Mouse (Mus musculus): ENCODE data around the gene Csf3. TPM values are rescaled to one million over a fixed set of nuclear protein-coding genes. Genes with fewer than 3 reads are reported as not detected.

Csf3 gene
- polyA plus RNA-seq, 1 experiment from 2014 or later: not detected

GRCm38 (mm10) chr11:98723098-98723497, 22.0 kb downstream of the Csf3 start:
- no peaks in the 10 kb centered on the region; the same call in 1 of the 2 replicates for H3K36me3 ChIP-seq (replicated peaks; ENCODE audit: control insufficient read depth, insufficient read depth, low read depth, low read length)

DNA sequence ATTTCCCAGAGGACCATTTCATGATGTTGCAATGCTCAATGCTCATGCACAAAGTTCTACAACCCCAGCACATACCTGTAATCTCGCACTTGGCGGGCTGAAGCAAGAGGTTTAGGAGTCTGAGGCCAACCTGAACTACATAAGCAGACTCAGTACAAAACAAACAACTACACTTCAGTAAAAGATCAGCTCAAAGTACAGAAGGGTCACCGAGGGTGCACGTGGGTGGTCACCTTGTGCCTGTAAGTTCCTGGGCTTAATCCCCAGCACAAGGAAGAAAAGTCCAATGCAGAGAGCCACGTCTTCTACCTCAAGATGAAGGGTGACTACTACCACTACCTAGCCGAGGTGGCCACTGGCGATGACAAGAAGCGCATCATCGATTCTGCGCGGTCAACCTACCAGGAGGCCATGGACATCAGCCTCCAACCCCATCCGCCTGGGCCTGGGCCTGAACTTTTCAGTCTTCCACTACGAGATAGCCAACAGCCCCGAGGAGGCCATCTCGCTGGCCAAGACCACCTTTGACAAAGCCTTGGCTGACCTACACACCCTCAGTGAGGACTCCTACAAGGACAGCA, 25.0 kb downstream of the Csf3 start:
- Histone ChIP-seq H3K36me3 (replicated peaks; ENCODE audit: control insufficient read depth, insufficient read depth, low read depth, low read length) (no peaks in the 10 kb centered on the region; the same call in 1 of the 2 replicates), H3K27me3 (ENCODE audit: control insufficient read depth, insufficient read depth, low read length) (no peaks in the 10 kb centered on the region), H3K4me2 (ENCODE audit: low read depth, low read length) (no peak overlapping the region), H3K9ac (replicated peaks; ENCODE audit: low read length) (no peak overlapping the region), H3K9me3 (replicated peaks; ENCODE audit: control insufficient read depth, low read length) (no peaks in the 10 kb centered on the region), H3K4me1 (ENCODE audit: control insufficient read depth, insufficient read depth, low read length) (peaks cover 2% of the 10 kb centered on the region; the same call in 1 of the 2 replicates), H3K4me3 (ENCODE audit: low read depth, low read length) (no peak overlapping the region), H3K27ac (replicated peaks; ENCODE audit: low read depth, low read length) (no peak overlapping the region)
- no peak for ATAC-seq (replicated peaks; ENCODE audit: insufficient number of reproducible peaks, low FRiP score, low TSS enrichment, low read depth)
- no peak for DNase-seq (ENCODE audit: low spot score)
- 95% methylated on average over 15 of the region's 15 CpGs for WGBS

More at GRCm38 (mm10) chr11:98723098-98723497, 22.0 kb downstream of the Csf3 start:
- 84% methylated on average over 7 of the region's 7 CpGs for WGBS
- no peak for DNase-seq (ENCODE audit: low spot score)
- Histone ChIP-seq H3K9me3 (replicated peaks; ENCODE audit: control insufficient read depth, low read length) (no peaks in the 10 kb centered on the region), H3K27ac (replicated peaks; ENCODE audit: low read depth, low read length) (no peak overlapping the region), H3K4me3 (ENCODE audit: low read depth, low read length) (no peak overlapping the region), H3K4me2 (ENCODE audit: low read depth, low read length) (no peak overlapping the region), H3K27me3 (ENCODE audit: control insufficient read depth, insufficient read depth, low read length) (no peaks in the 10 kb centered on the region), H3K9ac (replicated peaks; ENCODE audit: low read length) (no peak overlapping the region), H3K4me1 (ENCODE audit: control insufficient read depth, insufficient read depth, low read length) (no peaks in the 10 kb centered on the region)
- ATAC-seq (replicated peaks; ENCODE audit: insufficient number of reproducible peaks, low FRiP score, low TSS enrichment, low read depth): no peak

DNA sequence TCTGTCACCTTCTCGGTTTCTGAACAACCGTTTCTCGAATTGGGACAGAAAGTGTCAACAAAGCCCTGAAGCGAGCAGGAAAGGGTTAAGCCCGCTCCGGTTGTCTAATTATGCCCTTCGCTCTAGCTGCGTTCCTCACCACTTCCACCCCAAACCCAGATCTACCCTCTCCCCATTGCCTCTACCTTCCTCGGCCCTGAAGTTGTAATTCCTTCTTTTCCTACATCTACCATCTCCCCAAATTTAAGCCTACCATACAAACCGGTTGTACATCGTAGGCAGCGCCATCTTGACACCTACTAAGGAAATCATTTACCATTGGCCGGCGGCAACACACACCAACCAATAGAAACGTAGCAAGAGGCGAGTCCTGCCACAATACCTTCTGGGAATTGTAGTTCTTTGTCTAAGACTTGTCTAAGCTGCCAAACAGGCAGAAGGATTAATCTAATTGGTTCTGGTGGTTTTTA, 28.1 kb downstream of the Csf3 start, which contains the start of gene Med24:
Gene Med24, minus strand, starts transcription at position 317 of the 470 bp plus-strand sequence.
- peak; percentile 94 for DNase-seq (ENCODE audit: low spot score)
- H3K4me1 ChIP-seq (ENCODE audit: control insufficient read depth, insufficient read depth, low read length): peaks cover 2% of the 10 kb centered on the region; the same call in 1 of the 2 replicates
- peak; percentile 79; the same call in 1 of the 2 replicates for ATAC-seq (replicated peaks; ENCODE audit: insufficient number of reproducible peaks, low FRiP score, low TSS enrichment, low read depth)
- no peaks in the 10 kb centered on the region for H3K9me3 ChIP-seq (replicated peaks; ENCODE audit: control insufficient read depth, low read length)
- peak within 1 kb of the TSS; percentile 64 for H3K4me2 ChIP-seq (ENCODE audit: low read depth, low read length)
- peak within 1 kb of the TSS; percentile 72 for H3K4me3 ChIP-seq (ENCODE audit: low read depth, low read length)
- WGBS: under 1% methylated on average over 16 of the region's 16 CpGs
- no peaks in the 10 kb centered on the region for H3K27me3 ChIP-seq (ENCODE audit: control insufficient read depth, insufficient read depth, low read length)
- no peak within 1 kb of the TSS; the same call in 1 of the 2 replicates for H3K27ac ChIP-seq (replicated peaks; ENCODE audit: low read depth, low read length)
- peak within 1 kb of the TSS; percentile 74 for H3K9ac ChIP-seq (replicated peaks; ENCODE audit: low read length)
- no peaks in the 10 kb centered on the region; the same call in 1 of the 2 replicates for H3K36me3 ChIP-seq (replicated peaks; ENCODE audit: control insufficient read depth, insufficient read depth, low read depth, low read length)

DNA sequence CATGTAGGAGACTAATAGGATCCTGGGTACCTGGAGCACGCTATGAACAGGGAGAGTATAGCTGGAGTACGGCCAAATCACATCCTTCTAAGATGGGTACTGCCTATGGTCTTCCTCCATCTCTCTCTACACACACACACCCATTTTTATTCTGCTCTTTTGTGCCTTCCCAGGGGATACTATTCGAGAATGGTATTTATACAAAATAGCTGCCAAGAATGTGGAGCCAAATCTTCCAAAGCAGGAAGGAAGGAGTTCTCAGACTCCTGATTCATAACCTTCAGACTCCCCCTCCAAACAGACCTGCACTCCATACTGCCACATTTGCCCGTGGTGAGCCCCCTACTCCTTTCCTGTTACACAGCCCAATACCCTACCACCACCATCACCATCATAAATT, 29.7 kb downstream of the Csf3 start:
- Histone ChIP-seq H3K4me1 (ENCODE audit: control insufficient read depth, insufficient read depth, low read length) (peaks cover 2% of the 10 kb centered on the region; the same call in 1 of the 2 replicates), H3K9ac (replicated peaks; ENCODE audit: low read length) (no peak overlapping the region), H3K36me3 (replicated peaks; ENCODE audit: control insufficient read depth, insufficient read depth, low read depth, low read length) (no peaks in the 10 kb centered on the region), H3K27ac (replicated peaks; ENCODE audit: low read depth, low read length) (no peak overlapping the region), H3K9me3 (replicated peaks; ENCODE audit: control insufficient read depth, low read length) (no peaks in the 10 kb centered on the region), H3K4me3 (ENCODE audit: low read depth, low read length) (no peak overlapping the region), H3K4me2 (ENCODE audit: low read depth, low read length) (no peak overlapping the region), H3K27me3 (ENCODE audit: control insufficient read depth, insufficient read depth, low read length) (no peaks in the 10 kb centered on the region)
- WGBS: 68% methylated on average over 4 of the region's 4 CpGs
- DNase-seq (ENCODE audit: low spot score): no peak
- no peak for ATAC-seq (replicated peaks; ENCODE audit: insufficient number of reproducible peaks, low FRiP score, low TSS enrichment, low read depth)

DNA sequence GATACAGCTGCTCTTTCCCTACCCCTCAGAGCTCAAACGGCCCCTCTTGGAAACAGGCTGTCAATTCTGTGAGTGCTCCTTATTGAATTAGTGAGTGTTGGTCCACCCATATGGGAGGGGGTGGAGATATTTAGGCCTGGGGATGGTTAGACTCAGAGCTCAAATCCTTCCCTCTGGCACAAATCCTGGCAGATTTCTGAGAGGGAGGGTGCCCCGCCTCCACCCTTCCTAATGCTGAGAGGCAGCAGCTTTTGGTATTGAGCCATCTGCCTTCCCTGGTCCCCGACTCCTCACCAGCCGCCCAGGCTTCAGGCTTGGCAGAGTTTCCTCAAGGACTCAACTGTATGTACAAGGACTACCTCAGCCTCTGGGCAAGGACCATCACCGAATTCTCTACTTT, 30.1 kb downstream of the Csf3 start:
- H3K4me1 ChIP-seq (ENCODE audit: control insufficient read depth, insufficient read depth, low read length): peaks cover 2% of the 10 kb centered on the region; the same call in 1 of the 2 replicates
- no peaks in the 10 kb centered on the region for H3K36me3 ChIP-seq (replicated peaks; ENCODE audit: control insufficient read depth, insufficient read depth, low read depth, low read length)
- DNase-seq (ENCODE audit: low spot score) (no peak), ATAC-seq (replicated peaks; ENCODE audit: insufficient number of reproducible peaks, low FRiP score, low TSS enrichment, low read depth) (no peak)
- H3K27ac ChIP-seq (replicated peaks; ENCODE audit: low read depth, low read length): no peak overlapping the region
- no peak overlapping the region for H3K9ac ChIP-seq (replicated peaks; ENCODE audit: low read length)
- H3K27me3 ChIP-seq (ENCODE audit: control insufficient read depth, insufficient read depth, low read length): no peaks in the 10 kb centered on the region
- WGBS: 54% methylated on average over 5 of the region's 5 CpGs
- no peak overlapping the region for H3K4me3 ChIP-seq (ENCODE audit: low read depth, low read length)
- H3K9me3 ChIP-seq (replicated peaks; ENCODE audit: control insufficient read depth, low read length): no peaks in the 10 kb centered on the region
- H3K4me2 ChIP-seq (ENCODE audit: low read depth, low read length): no peak overlapping the region

GRCm38 (mm10) chr11:98734020-98734419, 33.0 kb downstream of the Csf3 start:
- no peak overlapping the region for H3K4me3 ChIP-seq (ENCODE audit: low read depth, low read length)
- no peak overlapping the region for H3K27ac ChIP-seq (replicated peaks; ENCODE audit: low read depth, low read length)
- no peak overlapping the region for H3K4me2 ChIP-seq (ENCODE audit: low read depth, low read length)
- H3K36me3 ChIP-seq (replicated peaks; ENCODE audit: control insufficient read depth, insufficient read depth, low read depth, low read length): no peaks in the 10 kb centered on the region
- 85% methylated on average over 3 of the region's 3 CpGs for WGBS
- H3K9ac ChIP-seq (replicated peaks; ENCODE audit: low read length): no peak overlapping the region
- H3K4me1 ChIP-seq (ENCODE audit: control insufficient read depth, insufficient read depth, low read length): no peaks in the 10 kb centered on the region
- no peaks in the 10 kb centered on the region for H3K27me3 ChIP-seq (ENCODE audit: control insufficient read depth, insufficient read depth, low read length)
- H3K9me3 ChIP-seq (replicated peaks; ENCODE audit: control insufficient read depth, low read length): no peaks in the 10 kb centered on the region
- ATAC-seq (replicated peaks; ENCODE audit: insufficient number of reproducible peaks, low FRiP score, low TSS enrichment, low read depth) (no peak), DNase-seq (ENCODE audit: low spot score) (no peak)

DNA sequence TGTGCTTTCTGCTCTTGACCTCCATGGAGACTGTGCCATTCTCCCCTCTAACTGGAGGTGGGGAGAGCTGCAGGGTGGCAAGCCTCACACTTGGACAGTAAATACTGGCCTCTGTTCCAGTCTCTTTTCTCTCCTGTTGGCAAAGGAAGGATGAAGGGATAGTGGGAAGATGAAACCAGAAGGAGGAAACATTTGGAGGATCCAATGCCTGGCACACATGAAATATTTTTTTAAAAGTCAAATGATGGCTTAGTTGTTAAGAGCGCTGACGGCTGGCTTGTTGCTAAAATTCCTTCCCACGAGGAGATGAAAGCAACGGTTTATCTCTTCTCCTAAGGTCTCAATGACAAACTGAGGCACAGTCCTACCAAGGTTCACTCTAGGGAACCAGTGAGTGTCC, 34.0 kb downstream of the Csf3 start:
- Histone ChIP-seq H3K27ac (replicated peaks; ENCODE audit: low read depth, low read length) (no peak overlapping the region), H3K4me2 (ENCODE audit: low read depth, low read length) (no peak overlapping the region), H3K4me1 (ENCODE audit: control insufficient read depth, insufficient read depth, low read length) (peaks cover 4% of the 10 kb centered on the region; the same call in 1 of the 2 replicates), H3K9ac (replicated peaks; ENCODE audit: low read length) (no peak overlapping the region), H3K36me3 (replicated peaks; ENCODE audit: control insufficient read depth, insufficient read depth, low read depth, low read length) (no peaks in the 10 kb centered on the region), H3K27me3 (ENCODE audit: control insufficient read depth, insufficient read depth, low read length) (no peaks in the 10 kb centered on the region), H3K9me3 (replicated peaks; ENCODE audit: control insufficient read depth, low read length) (no peaks in the 10 kb centered on the region), H3K4me3 (ENCODE audit: low read depth, low read length) (no peak overlapping the region)
- no peak for ATAC-seq (replicated peaks; ENCODE audit: insufficient number of reproducible peaks, low FRiP score, low TSS enrichment, low read depth)
- DNase-seq (ENCODE audit: low spot score): no peak
- WGBS: 89% methylated on average over 4 of the region's 4 CpGs

- no peak for DNase-seq (ENCODE audit: low spot score)
- Histone ChIP-seq H3K27ac (replicated peaks; ENCODE audit: low read depth, low read length) (no peak overlapping the region), H3K36me3 (replicated peaks; ENCODE audit: control insufficient read depth, insufficient read depth, low read depth, low read length) (no peaks in the 10 kb centered on the region), H3K27me3 (ENCODE audit: control insufficient read depth, insufficient read depth, low read length) (no peaks in the 10 kb centered on the region), H3K4me2 (ENCODE audit: low read depth, low read length) (no peak overlapping the region), H3K4me3 (ENCODE audit: low read depth, low read length) (no peak overlapping the region), H3K9me3 (replicated peaks; ENCODE audit: control insufficient read depth, low read length) (no peaks in the 10 kb centered on the region), H3K4me1 (ENCODE audit: control insufficient read depth, insufficient read depth, low read length) (peaks cover 11% of the 10 kb centered on the region; the same call in 1 of the 2 replicates), H3K9ac (replicated peaks; ENCODE audit: low read length) (no peak overlapping the region)
- WGBS: 90% methylated on average over 1 of the region's 1 CpGs
- ATAC-seq (replicated peaks; ENCODE audit: insufficient number of reproducible peaks, low FRiP score, low TSS enrichment, low read depth): no peak
Measured at GRCm38 (mm10) chr11:98736176-98736575, 35.1 kb downstream of the Csf3 start.

Data from embryonic facial prominence, embryonic 11.5 days (tissue).